Mouse (Mus musculus) kidney, embryonic 14.5 days (tissue): ENCODE results near the gene Cd79a. TPM values are rescaled to one million over a fixed set of nuclear protein-coding genes. Genes with fewer than 3 reads are reported as not detected.
"Not testable (repeated sequence)": the region's sequence is repeated elsewhere in the genome, so short reads cannot be mapped to it uniquely, and the experiment has no call there.

Experiments
- ATAC-seq: fragments of 200-750 bp; cut with Nextera tagmentation; 2 replicates; pipeline ENCODE4 v1.8.0; 2017; ENCODE audit warnings: moderate number of reproducible peaks, mild to moderate bottlenecking, moderate TSS enrichment, moderate library complexity; ENCODE audit not compliant: low FRiP score, low TSS enrichment
- H3K27ac ChIP-seq: fragments of 300-500 bp; sonication (generic); 2 replicates; pipeline ENCODE4 v1.5.1; 2014; ENCODE audit warnings: low read depth, mild to moderate bottlenecking, low read length, moderate library complexity, mixed read lengths
- H3K27me3 ChIP-seq: fragments of 300-500 bp; sonication (generic); 2 replicates; pipeline ENCODE4 v1.6.1; 2014; ENCODE audit warnings: mild to moderate bottlenecking, low read length; ENCODE audit not compliant: control insufficient read depth, insufficient read depth
- H3K36me3 ChIP-seq: fragments of 300-500 bp; sonication (generic); 2 replicates; pipeline ENCODE4 v1.6.1; 2014; ENCODE audit warnings: low read length, mixed read lengths; ENCODE audit not compliant: control insufficient read depth, insufficient read depth
- H3K4me1 ChIP-seq: fragments of 300-500 bp; sonication (generic); 2 replicates; pipeline ENCODE4 v1.6.1; 2014; ENCODE audit warnings: low read length, mixed read lengths; ENCODE audit not compliant: control insufficient read depth, insufficient read depth
- H3K4me2 ChIP-seq: fragments of 300-500 bp; sonication (generic); replicated peaks from 2 replicates; pipeline ENCODE4 v1.6.1; 2014; ENCODE audit warnings: low read depth, mild to moderate bottlenecking, low read length
- H3K4me3 ChIP-seq: fragments of 300-500 bp; sonication (generic); 2 replicates; pipeline ENCODE4 v1.5.1; 2014; ENCODE audit warnings: mild to moderate bottlenecking, low read length
- H3K9ac ChIP-seq: fragments of 300-500 bp; sonication (generic); 2 replicates; pipeline ENCODE4 v1.6.1; 2014; ENCODE audit warnings: low read depth, mild to moderate bottlenecking, low read length, moderate library complexity
- H3K9me3 ChIP-seq: fragments of 300-500 bp; sonication (generic); 2 replicates; pipeline ENCODE4 v1.6.1; 2016; ENCODE audit warnings: low read length; ENCODE audit not compliant: control insufficient read depth
- WGBS: fragments of 180-500 bp; shearing (Covaris S2); extraction: QIAGEN DNeasy Blood & Tissue Kit; methylation state at CpG from one replicate; pipeline ENCODE4 v1.1.7; 2014; 5-methylcytosine and 5-hydroxymethylcytosine counted together
- polyA plus RNA-seq: library from polyadenylated mRNA; unstranded; fragments of >200 nt; fragmentation: Nextera tagmentation; extraction: Ambion mirVana; gene quantifications from 2 replicates; pipeline ENCODE4 v1.2.1, GENCODE M21; 2014

The Cd79a gene
- polyA plus RNA-seq, 1 experiment from 2014 or later, result 1.5 TPM

DNA sequence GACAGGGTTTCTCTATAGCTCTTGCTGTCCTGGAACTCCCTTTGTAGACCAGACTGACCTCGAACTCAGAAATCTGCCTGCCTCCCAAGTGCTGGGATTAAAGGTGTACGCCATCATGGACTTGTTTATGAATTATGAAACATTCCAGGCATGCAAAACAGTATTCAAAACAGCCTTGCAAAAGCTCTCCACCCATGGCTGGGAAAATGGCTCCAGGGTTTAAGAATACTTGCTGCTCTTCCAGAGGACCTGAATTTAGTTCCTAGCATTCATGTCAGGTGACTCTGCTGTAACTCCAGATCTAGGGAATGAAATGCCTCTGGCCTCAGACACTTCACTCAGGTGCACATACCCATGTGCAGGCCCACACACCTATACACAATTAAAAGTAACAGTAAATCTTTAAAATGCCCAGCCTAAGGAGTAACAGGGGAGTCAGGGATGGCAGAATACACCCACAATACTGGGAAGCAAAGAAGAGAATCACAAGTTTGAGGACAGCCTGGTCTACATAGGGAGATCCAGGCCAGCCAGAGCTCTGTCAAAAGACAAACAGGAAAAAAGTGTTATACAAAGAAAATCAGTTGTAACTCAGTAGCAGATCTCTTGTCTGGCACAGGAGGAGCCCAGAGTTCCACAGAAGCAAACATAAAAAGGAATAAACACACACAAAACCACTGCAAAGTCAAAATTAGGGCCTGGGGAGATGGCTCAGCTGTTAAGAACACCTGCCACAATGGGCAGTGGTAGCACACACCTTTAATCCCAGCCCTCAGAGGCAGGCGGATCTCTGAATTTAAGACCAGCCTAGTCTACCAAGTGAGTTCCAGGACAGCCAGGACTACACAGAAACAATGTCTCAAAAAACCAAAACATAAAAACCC is 5.7 kb upstream of the Cd79a start:
- no peaks in the 10 kb centered on the region for H3K9me3 ChIP-seq
- no peak for ATAC-seq

DNA sequence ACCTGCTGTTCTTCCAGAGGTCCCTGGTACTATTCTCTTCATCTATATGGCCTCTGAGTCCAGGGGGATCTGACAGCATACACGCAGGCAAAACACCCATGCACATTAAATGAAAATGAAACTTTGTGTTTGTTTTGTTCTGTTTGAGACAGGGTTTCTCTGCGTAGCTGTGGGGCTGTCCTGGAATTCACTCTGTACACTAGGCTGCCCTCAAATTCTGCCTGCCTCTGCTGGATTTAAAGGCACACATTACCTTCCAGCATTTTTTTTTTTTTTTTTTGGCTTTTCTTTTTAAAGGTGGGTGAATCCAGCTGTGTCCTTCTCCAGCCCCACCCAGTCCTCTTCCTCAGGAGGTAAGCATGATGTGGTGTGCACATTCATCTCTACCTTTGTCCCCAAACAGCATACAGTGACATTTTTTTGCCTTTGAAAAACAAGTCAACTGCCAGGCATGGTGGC is 5.0 kb upstream of the Cd79a start:
- Histone ChIP-seq H3K4me2 (no peak overlapping the region), H3K27ac (no peak overlapping the region), H3K9ac (no peak overlapping the region), H3K4me3 (no peak overlapping the region), H3K27me3 (no peaks in the 10 kb centered on the region), H3K36me3 (peaks cover 42% of the 10 kb centered on the region), H3K4me1 (peaks cover 13% of the 10 kb centered on the region), H3K9me3 (no peaks in the 10 kb centered on the region)
- 72% methylated on average over 2 of the region's 2 CpGs for WGBS
- no peak for ATAC-seq

More for the DNA sequence above, 5.7 kb upstream of the Cd79a start:
- H3K4me3 ChIP-seq, result no peak overlapping the region
- no peaks in the 10 kb centered on the region for H3K27me3 ChIP-seq
- peaks cover 20% of the 10 kb centered on the region for H3K4me1 ChIP-seq
- no peak overlapping the region for H3K27ac ChIP-seq
- peaks cover 48% of the 10 kb centered on the region for H3K36me3 ChIP-seq
- no peak overlapping the region for H3K9ac ChIP-seq
- 77% methylated on average over 3 of the region's 3 CpGs for WGBS
- H3K4me2 ChIP-seq, result no peak overlapping the region

DNA sequence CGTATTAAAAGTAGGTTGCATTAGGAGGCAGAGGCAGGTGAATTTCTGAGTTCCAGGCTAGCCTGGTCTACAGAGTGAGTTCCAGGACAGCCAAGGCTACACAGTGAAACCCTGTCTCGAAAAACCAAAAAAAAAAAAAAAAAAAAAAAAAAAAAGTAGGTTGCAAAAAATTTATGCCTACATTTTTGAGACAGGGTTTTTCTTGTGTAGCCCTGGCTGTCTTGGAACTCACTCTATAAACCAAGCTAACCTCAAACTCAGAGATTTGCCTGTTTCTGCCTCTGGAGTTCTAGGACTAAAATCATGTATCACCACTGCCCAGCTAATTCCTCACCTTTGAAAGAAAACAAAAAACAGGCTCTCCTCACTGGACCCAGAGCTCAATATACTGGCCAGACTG is 1.4 kb upstream of the Cd79a start:
- H3K4me3 ChIP-seq, H3K4me1 ChIP-seq, H3K27me3 ChIP-seq, H3K9me3 ChIP-seq, H3K27ac ChIP-seq, H3K36me3 ChIP-seq, H3K9ac ChIP-seq, ATAC-seq, H3K4me2 ChIP-seq: not testable (repeated sequence)
- 88% methylated on average over 2 of the region's 2 CpGs for WGBS

DNA sequence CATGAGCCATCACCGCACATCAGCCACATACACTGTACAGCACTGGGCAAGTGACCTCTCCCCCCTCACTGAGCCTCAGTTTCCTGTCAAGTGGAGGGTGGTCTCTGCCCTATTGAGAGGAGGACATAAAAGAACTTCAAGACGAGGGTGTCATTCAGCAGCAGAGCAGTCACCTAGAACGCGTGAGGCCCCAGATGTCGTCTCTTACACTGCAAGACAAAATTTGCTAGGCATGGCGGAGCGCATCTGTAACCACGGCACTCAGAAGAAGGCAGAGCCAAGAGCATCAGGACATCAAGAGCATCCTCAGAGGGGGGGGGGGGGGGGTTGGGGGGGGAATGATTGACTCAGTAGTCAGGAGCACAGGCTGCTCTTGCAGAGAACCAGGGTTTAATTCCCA is 912 bp upstream of the Cd79a start:
- 53% methylated on average over 8 of the region's 8 CpGs for WGBS
- no peak overlapping the region for H3K4me2 ChIP-seq

DNA sequence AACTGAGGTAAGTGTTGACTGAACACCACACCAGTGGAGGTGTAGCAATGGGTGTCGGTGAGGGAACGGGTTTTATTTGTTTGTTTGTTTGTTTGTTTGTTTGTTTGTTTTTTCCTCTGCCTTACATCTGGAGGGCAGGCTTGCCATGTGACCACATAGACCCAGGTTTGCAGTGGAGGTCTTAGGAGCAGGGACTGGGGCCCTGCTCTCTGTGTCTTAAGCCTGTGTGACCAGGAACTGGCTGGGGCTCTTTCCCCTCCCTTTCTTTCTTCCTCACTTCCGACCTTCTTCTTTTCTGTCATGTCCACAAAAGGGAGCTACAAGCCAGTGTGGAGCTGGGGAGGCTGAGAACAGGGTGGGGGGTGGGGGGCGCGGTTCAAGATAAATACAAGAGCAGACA is 778 bp downstream of the Cd79a start:
- no peaks in the 10 kb centered on the region for H3K36me3 ChIP-seq
- 75% methylated on average over 5 of the region's 5 CpGs for WGBS
- H3K4me3 ChIP-seq, result no peak overlapping the region
- ATAC-seq, result no peak
- no peaks in the 10 kb centered on the region for H3K27me3 ChIP-seq
- H3K4me2 ChIP-seq, result no peak overlapping the region
- H3K4me1 ChIP-seq, result 0 out of 2 replicates have a peak, but pooled peaks cover 7% of the 10 kb centered on the region
- H3K9ac ChIP-seq, result no peak overlapping the region
- no peaks in the 10 kb centered on the region for H3K9me3 ChIP-seq
- no peak overlapping the region for H3K27ac ChIP-seq

More for the DNA sequence above, 912 bp upstream of the Cd79a start:
- Histone ChIP-seq H3K9ac (no peak overlapping the region), H3K27ac (no peak overlapping the region), H3K27me3 (no peaks in the 10 kb centered on the region), H3K4me1 (no peaks in the 10 kb centered on the region), H3K9me3 (no peaks in the 10 kb centered on the region), H3K36me3 (peaks cover 1% of the 10 kb centered on the region; the same call in 1 of the 2 replicates), H3K4me3 (no peak overlapping the region)
- ATAC-seq, result no peak; the same call in 1 of the 2 replicates

DNA sequence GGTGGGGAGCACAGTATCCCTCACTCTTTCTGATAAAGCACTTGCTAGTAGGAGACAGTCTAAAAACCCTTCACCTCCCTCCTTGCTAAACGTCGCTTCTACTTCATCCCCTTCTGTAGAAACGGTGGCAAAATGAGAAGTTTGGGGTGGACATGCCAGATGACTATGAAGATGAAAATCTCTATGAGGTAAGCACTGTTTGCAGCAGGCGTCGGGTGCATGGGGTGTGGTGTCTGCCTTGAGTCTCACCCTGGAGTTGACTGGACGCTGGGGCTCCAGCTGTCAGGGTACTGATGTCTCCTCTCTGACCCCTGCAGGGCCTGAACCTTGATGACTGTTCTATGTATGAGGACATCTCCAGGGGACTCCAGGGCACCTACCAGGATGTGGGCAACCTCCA is 3.9 kb downstream of the Cd79a start:
- Histone ChIP-seq H3K9me3 (no peaks in the 10 kb centered on the region), H3K9ac (no peak overlapping the region), H3K4me1 (peaks cover 12% of the 10 kb centered on the region; the same call in 1 of the 2 replicates), H3K27ac (no peak overlapping the region), H3K27me3 (no peaks in the 10 kb centered on the region), H3K4me3 (no peak overlapping the region), H3K4me2 (no peak overlapping the region), H3K36me3 (no peaks in the 10 kb centered on the region)
- 74% methylated on average over 6 of the region's 6 CpGs for WGBS
- ATAC-seq, result no peak

DNA sequence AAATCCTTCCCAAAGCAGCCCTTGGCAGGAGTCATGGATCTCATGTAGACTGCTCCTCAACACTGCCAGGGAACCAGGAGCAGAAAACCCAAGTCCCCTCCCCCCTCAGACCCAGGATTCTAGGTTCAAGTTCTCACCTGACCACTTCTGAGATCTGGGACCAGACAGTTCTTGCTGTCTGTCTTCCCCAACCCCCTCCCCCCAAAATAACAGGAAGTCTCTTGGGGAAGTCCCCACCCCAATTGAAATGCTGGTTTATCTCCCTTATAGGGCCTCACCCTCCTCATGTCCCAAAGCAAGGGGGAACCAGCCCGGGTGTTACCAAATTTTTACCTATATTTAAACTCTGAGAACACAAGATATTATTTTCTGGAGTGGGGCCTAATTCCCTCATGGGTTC is 4.7 kb downstream of the Cd79a start:
- WGBS, result 60% methylated on average over 1 of the region's 1 CpGs
- Histone ChIP-seq H3K9ac (no peak overlapping the region), H3K9me3 (no peaks in the 10 kb centered on the region), H3K27ac (no peak overlapping the region; the same call in 1 of the 2 replicates), H3K4me2 (peak overlapping the region; percentile 55; the same call in 1 of the 2 replicates), H3K27me3 (no peaks in the 10 kb centered on the region), H3K36me3 (no peaks in the 10 kb centered on the region), H3K4me1 (peaks cover 17% of the 10 kb centered on the region), H3K4me3 (no peak overlapping the region)
- ATAC-seq, result no peak

DNA sequence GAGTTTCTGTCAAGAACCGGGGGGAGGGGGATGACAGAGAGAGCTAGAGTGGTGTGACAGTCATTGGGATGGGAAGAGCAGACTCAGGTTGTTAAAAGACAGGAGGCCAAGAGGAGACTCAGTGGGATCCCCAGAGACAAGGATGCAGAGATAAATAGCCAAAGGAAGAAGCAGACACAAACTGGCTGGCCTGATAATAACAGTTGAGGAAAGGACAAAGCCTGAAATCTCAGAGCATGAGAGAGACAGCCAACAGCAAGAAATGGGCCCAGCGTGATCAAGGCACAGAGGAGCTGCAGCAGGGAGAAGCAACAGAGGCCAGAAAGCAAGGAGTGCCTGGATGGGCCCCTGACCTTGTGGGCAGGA is 5.1 kb downstream of the Cd79a start:
- Histone ChIP-seq H3K9me3 (no peaks in the 10 kb centered on the region), H3K27me3 (no peaks in the 10 kb centered on the region), H3K4me2 (peak overlapping the region; percentile 55), H3K4me3 (peak overlapping the region; percentile 73), H3K27ac (peak overlapping the region; percentile 88), H3K4me1 (peaks cover 21% of the 10 kb centered on the region), H3K36me3 (no peaks in the 10 kb centered on the region), H3K9ac (peak overlapping the region; percentile 84; the same call in 1 of the 2 replicates)
- 47% methylated on average over 2 of the region's 2 CpGs for WGBS
- ATAC-seq, result no peak
